Mouse (Mus musculus) C2C12 (cell line): ENCODE results near the gene Lrrfip2. TPM values are rescaled to one million over a fixed set of nuclear protein-coding genes. Genes with fewer than 3 reads are reported as not detected.

Experiments
- H3K27me3 ChIP-seq: one replicate; pipeline ENCODE4 v1.6.1; 2011; ENCODE audit not compliant: control insufficient read depth, insufficient read depth, insufficient read length
- H3K36me3 ChIP-seq: one replicate; pipeline ENCODE4 v1.6.1; 2011; ENCODE audit not compliant: control insufficient read depth, insufficient read depth
- H3K4me3 ChIP-seq: one replicate; pipeline ENCODE4 v1.5.1; 2011; ENCODE audit warnings: mild to moderate bottlenecking, control low read depth; ENCODE audit not compliant: poor library complexity, insufficient read depth, severe bottlenecking
- H3K79me2 ChIP-seq: one replicate; pipeline ENCODE4 v1.6.1; 2011; ENCODE audit not compliant: control insufficient read depth, insufficient read depth
- H3K79me3 ChIP-seq: one replicate; pipeline ENCODE4 v1.6.1; 2011; ENCODE audit warnings: low read depth, control low read depth
- H3ac ChIP-seq: one replicate; pipeline ENCODE3; 2011; ENCODE audit warnings: low read depth; ENCODE audit not compliant: control insufficient read depth, insufficient read length
- CEBPB ChIP-seq: IDR thresholded peaks from one replicate; pipeline ENCODE4 v1.6.1; 2011; ENCODE audit warnings: low read depth, mild to moderate bottlenecking, control low read depth, moderate library complexity
- CTCF ChIP-seq: IDR thresholded peaks from one replicate; pipeline ENCODE4 v1.5.1; 2011; ENCODE audit not compliant: control insufficient read depth, insufficient read depth, insufficient read length
- FOSL1 ChIP-seq: IDR thresholded peaks from one replicate; pipeline ENCODE4 v1.8.0; 2011; ENCODE audit warnings: mild to moderate bottlenecking, low read length; ENCODE audit not compliant: poor library complexity, insufficient read depth, severe bottlenecking
- MAX ChIP-seq: IDR thresholded peaks from one replicate; pipeline ENCODE4 v1.6.1; 2011; ENCODE audit warnings: mild to moderate bottlenecking, control low read depth
- MYOD1 ChIP-seq: IDR thresholded peaks from one replicate; pipeline ENCODE4 v1.6.1; 2011; ENCODE audit warnings: low read depth; ENCODE audit not compliant: control insufficient read depth, insufficient read length
- MYOG ChIP-seq: IDR thresholded peaks from one replicate; pipeline ENCODE4 v1.6.1; 2011; ENCODE audit not compliant: control insufficient read depth, insufficient read length; ENCODE audit errors: extremely low read depth
- USF1 ChIP-seq: IDR thresholded peaks from one replicate; pipeline ENCODE4 v1.6.1; 2011; ENCODE audit warnings: low read depth, mild to moderate bottlenecking, control low read depth, moderate library complexity
- polyA plus RNA-seq: library from polyadenylated mRNA; unstranded; fragments of >200 nt; fragmentation: generic; extraction: Trizol; gene quantifications from one replicate; pipeline ENCODE4 v1.2.1, GENCODE M21; 2012; ENCODE audit warnings: missing spikeins

Lrrfip2 gene
- polyA plus RNA-seq, 1 experiment = 29.4 TPM

DNA sequence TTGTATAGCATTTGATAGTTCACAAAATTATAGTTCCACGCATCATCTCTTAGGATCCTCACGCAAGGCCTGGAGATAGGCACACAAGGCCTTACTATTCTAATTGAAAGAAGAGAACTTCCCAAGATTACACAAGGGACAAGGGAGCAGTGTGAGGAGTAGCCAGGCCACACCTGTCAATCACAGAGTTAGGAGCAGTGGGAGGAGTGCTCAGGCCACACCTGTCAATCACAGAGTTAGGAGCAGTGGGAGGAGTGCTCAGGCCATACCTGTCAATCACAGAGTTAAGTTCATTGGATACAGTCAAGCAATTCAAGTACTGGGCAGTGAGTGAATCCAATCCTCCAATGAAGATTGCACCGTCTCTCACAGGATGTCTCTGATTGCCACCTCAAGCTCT is 17.0 kb upstream of the Lrrfip2 start:
- no peaks in the 10 kb centered on the region for H3K27me3 ChIP-seq
- no peak for TF ChIP-seq MYOG
- no peak for TF ChIP-seq USF1
- TF ChIP-seq FOSL1 = no peak
- TF ChIP-seq MAX = no peak
- TF ChIP-seq CEBPB = no peak
- TF ChIP-seq MYOD1 = no peak
- TF ChIP-seq CTCF = no peak
- H3ac ChIP-seq = no peak overlapping the region
- no peaks in the 10 kb centered on the region for H3K79me2 ChIP-seq
- H3K36me3 ChIP-seq = no peaks in the 10 kb centered on the region
- no peaks in the 10 kb centered on the region for H3K79me3 ChIP-seq
- no peak overlapping the region for H3K4me3 ChIP-seq

DNA sequence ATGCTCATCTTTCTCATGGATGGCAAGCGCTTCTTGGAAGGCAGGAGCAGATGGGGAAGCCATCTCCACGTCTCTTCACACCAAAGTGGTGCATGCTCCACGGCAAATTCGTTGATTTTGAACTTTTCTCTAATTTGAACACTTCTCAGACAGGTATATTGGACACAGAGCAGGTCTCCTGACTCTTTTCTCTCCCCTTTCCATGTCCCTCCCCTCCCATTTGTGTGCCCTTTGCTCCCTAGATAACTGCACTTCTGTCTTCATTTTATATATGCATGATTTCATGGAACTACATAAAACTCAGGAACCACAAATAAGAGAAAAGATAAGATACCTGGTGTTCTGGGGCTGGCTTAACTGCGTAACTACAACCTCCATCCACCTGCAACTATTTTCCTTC is 14.1 kb upstream of the Lrrfip2 start:
- no peak for TF ChIP-seq USF1
- no peak for TF ChIP-seq MAX
- TF ChIP-seq CTCF = no peak
- no peak for TF ChIP-seq FOSL1
- no peak for TF ChIP-seq MYOG
- no peak for TF ChIP-seq MYOD1
- TF ChIP-seq CEBPB = no peak
- Histone ChIP-seq H3K79me3 (no peaks in the 10 kb centered on the region), H3K79me2 (no peaks in the 10 kb centered on the region), H3K27me3 (no peaks in the 10 kb centered on the region), H3ac (no peak overlapping the region), H3K36me3 (no peaks in the 10 kb centered on the region), H3K4me3 (no peak overlapping the region)

DNA sequence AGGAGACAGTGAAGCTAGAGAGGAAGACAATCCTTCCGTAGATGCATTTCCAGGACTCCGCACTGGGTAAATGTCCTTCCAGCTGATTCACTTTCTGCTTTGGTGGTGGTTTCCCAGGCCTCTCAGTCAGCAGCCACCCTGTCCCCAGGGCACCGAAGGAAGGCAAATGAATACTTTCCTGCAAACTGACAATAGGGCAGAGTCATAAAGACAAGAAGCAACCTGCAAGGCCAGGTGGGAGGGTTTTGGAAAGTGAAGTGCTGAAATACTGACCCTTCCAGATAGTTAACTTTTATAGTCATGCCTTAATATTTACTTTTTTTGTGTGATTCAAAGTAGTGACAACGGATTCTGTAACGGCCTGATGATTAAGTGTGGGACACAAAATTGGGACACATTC is 13.5 kb upstream of the Lrrfip2 start:
- H3K4me3 ChIP-seq = no peak overlapping the region
- TF ChIP-seq FOSL1 = no peak
- TF ChIP-seq CTCF = no peak
- no peak for TF ChIP-seq MYOG
- no peak for TF ChIP-seq MAX
- TF ChIP-seq CEBPB = no peak
- no peak for TF ChIP-seq USF1
- no peak for TF ChIP-seq MYOD1
- H3K36me3 ChIP-seq = no peaks in the 10 kb centered on the region
- no peaks in the 10 kb centered on the region for H3K79me2 ChIP-seq
- no peaks in the 10 kb centered on the region for H3K79me3 ChIP-seq
- no peak overlapping the region for H3ac ChIP-seq
- H3K27me3 ChIP-seq = no peaks in the 10 kb centered on the region

DNA sequence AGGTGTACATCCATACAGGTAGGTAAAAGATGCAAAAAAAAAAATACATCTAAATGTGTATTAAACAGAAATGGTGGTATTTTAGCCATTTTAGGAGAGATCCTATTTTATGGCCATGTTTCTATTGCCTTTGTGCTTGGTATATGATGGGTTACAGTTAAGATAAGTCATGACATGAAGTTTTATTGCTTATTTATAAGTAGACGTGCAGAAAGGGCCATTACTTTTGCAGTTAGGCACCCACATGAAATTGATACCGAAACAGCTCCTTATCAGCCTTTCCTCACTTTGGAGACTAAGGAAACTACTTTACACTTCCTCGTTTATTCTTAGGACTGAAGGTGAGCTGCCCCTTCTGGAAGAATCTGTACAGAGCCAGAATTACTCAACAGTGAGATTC is 9.5 kb upstream of the Lrrfip2 start:
- no peak for TF ChIP-seq MAX
- Histone ChIP-seq H3K79me2 (no peaks in the 10 kb centered on the region), H3K79me3 (no peaks in the 10 kb centered on the region), H3K4me3 (no peak overlapping the region), H3ac (no peak overlapping the region), H3K36me3 (no peaks in the 10 kb centered on the region), H3K27me3 (no peaks in the 10 kb centered on the region)

DNA sequence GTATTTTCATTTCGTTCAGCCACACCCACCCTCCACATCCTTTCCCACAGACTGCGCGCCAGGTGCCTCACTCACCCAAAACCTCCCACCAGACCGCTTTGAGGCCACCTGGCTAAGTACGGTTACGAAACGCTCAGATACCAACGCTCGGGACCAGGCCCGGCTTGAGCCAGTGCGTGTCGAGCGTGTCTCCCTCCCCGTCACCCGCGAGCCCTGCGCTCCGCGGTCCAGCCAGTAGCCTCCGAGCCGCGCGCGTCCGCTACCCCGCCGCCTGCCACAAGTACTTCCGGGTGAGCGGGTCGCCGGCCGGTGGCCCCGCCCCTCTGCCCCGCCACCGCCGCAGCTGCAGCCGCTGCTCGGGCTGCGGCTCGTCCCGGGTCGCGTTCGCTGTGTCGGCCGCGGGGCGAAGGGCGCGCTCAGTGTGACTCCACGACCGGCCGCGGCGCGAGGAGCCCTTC is 431 bp downstream of the Lrrfip2 start:
- H3K27me3 ChIP-seq = no peaks in the 10 kb centered on the region
- H3K36me3 ChIP-seq = peaks cover 5% of the 10 kb centered on the region
- H3ac ChIP-seq = peak overlapping the region; percentile 81
- H3K79me2 ChIP-seq = peaks cover 24% of the 10 kb centered on the region
- TF ChIP-seq MAX (no peak), MYOD1 (no peak), MYOG (no peak), CEBPB (no peak), FOSL1 (no peak), USF1 (no peak), CTCF (no peak)
- H3K79me3 ChIP-seq = peaks cover 12% of the 10 kb centered on the region
- H3K4me3 ChIP-seq = peak overlapping the region; percentile 61

DNA sequence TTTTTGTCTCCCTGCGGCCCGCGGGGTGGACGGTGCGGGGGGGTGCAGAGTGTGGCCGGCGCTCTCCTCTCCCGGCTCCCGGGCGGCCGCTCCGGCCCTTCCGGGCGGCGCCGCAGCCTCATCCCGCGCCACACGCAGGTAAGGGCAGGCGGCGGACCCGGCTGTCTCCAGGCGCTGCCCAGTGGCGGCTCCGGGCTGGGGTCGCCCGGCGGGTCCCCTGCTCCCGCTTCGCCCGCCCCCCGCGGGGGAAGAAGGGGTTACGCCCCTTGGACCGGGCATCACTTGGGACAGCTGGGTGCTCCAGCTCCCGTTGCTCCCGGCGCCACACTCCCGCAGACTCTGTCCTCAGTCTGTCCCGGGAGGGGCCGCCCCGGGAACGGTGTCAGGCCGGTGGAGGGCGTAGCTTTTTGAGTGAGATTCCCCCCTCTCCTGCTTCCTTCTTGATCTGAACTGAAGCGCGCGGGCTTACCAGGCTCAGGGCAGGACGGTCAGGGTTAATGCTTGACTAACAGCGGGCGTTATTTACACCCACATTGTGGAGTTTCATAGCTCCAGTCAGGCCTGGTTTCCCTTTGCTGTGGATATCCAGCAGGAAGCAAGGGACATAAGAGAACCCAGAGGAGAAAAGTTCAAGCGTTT is 979 bp downstream of the Lrrfip2 start:
- H3K36me3 ChIP-seq = peaks cover 5% of the 10 kb centered on the region
- TF ChIP-seq CEBPB (no peak), MAX (no peak), MYOG (no peak), FOSL1 (no peak), MYOD1 (no peak), CTCF (no peak), USF1 (no peak)
- peak overlapping the region; percentile 81 for H3ac ChIP-seq
- H3K79me2 ChIP-seq = peaks cover 30% of the 10 kb centered on the region
- H3K27me3 ChIP-seq = no peaks in the 10 kb centered on the region
- peak overlapping the region; percentile 61 for H3K4me3 ChIP-seq
- peaks cover 14% of the 10 kb centered on the region for H3K79me3 ChIP-seq

DNA sequence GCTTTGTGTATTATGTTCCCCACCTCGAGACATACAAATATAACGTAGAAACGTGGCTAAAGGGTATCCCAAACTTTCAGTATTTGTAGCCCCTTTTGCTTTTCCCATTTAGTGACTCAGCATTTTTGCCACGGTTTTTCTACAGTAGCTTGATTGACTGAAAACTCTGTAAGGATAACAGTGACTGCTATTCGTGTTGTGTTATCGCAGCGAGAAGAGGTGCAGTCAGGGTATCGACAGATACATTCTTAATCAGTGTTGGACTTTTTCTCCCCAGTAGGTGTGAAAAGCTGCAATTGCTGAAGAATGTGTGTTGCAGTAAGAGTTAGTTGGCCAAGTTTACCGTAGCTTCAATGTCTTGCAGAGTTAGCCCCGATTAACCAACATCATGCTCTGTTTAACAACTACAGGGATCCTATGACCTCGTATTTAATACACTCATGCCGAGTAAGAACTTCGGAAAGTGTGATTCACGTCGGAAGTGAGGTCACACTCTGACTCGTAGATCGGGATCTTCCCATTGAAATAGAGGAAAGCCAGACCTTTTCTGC is 1.6 kb downstream of the Lrrfip2 start:
- Histone ChIP-seq H3K36me3 (peaks cover 5% of the 10 kb centered on the region), H3K79me3 (peaks cover 20% of the 10 kb centered on the region), H3K79me2 (peaks cover 36% of the 10 kb centered on the region), H3K27me3 (no peaks in the 10 kb centered on the region), H3ac (peak overlapping the region; percentile 4), H3K4me3 (peak overlapping the region; percentile 61)
- no peak for TF ChIP-seq CTCF
- peak; percentile 35 for TF ChIP-seq MAX
- TF ChIP-seq MYOG = no peak
- TF ChIP-seq FOSL1 = no peak
